Mouse (Mus musculus): ENCODE data around the gene Cask.

GRCm38 (mm10) chrX:13475382-13475781 is 375.8 kb downstream of the Cask start:
- no peak for TF ChIP-seq POLR2A (IDR thresholded peaks at IDR 0.05; ENCODE audit: control insufficient read depth, extremely low read depth, insufficient read depth, low read length, poor library complexity)
- TF ChIP-seq CTCF (IDR thresholded peaks at IDR 0.05; ENCODE audit: borderline replicate concordance, control insufficient read depth, extremely low read depth, insufficient read depth, low read length, poor library complexity) = no peak
